Mouse (Mus musculus): Measurements from ENCODE around the gene C4bp. TPM values are rescaled to one million over a fixed set of nuclear protein-coding genes. Genes with fewer than 3 reads are reported as not detected.
"Not testable (repeated sequence)": the region's sequence is repeated elsewhere in the genome, so short reads cannot be mapped to it uniquely, and the experiment has no call there.

C4bp gene
- total RNA-seq (2017) = not detected in 3 replicates

GRCm38 (mm10) chr1:130661454-130661853 lies at the start of gene C4bp:
TSS of gene C4bp (minus strand) at chr1:130661632.
- no peak for ATAC-seq (replicated peaks; ENCODE audit: insufficient number of reproducible peaks, low FRiP score, low TSS enrichment, poor library complexity, severe bottlenecking)

DNA sequence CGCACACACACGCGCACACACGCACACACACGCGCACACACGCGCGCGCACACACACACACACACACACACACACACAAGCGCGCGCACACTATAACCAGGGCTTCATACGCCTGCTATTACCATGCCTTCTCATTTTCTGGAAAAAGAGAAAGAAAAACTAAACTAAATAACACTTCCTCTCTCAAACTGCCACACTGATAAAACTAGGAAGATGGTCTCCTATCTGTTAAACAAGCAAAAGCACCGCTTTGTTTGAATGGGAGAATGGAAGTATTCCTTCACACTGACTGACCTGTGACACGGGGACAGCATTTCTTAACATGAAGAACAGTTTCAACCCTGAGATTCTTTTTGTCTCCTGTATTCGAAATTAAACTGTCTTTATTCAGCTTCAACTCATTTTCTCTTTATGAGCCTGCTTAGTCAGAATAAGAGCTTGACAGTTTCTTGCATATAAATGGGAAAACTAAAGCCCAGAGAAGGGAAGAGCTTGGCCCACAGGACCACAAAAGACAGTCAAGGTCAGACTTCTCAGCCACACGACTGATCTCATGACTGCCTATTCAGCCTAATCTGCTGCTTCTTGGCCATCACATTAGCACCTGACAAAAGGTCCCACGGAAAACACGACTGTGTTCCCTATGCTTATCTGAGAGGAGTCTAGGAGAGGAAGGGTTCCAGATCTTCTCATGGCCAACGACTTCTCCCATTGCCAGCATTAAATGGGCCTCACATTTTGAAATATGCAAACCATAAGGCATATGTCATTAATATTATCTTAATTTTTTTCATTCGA lies 49.0 kb upstream of the C4bp start:
- ATAC-seq (replicated peaks; ENCODE audit: insufficient number of reproducible peaks, low FRiP score, low TSS enrichment, poor library complexity, severe bottlenecking) = no peak

DNA sequence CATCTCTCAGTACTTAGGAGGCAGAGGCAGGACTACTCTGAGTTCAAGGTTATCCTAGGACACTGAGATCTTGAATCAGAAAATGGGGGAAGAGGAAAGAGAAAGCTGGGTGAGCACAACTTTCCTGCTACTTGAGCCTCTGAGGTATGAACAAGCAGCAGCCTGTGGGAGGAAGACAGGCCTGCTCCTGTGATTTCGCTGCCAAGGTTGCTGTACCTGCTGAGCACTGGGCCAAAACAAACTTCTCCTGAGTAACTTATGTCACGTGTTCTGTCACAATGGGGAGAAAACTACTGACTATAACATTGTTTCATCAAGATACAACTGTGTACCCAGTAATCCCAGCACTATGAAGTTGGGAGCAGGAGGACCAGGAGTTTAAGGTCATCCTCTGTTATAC lies 42.2 kb upstream of the C4bp start:
- ATAC-seq (replicated peaks; ENCODE audit: insufficient number of reproducible peaks, low FRiP score, low TSS enrichment, poor library complexity, severe bottlenecking) = no peak

- no peak for ATAC-seq (replicated peaks; ENCODE audit: insufficient number of reproducible peaks, low FRiP score, low TSS enrichment, poor library complexity, severe bottlenecking)
These were observed 40.5 kb upstream of the C4bp start for GRCm38 (mm10) chr1:130701976-130702375.

DNA sequence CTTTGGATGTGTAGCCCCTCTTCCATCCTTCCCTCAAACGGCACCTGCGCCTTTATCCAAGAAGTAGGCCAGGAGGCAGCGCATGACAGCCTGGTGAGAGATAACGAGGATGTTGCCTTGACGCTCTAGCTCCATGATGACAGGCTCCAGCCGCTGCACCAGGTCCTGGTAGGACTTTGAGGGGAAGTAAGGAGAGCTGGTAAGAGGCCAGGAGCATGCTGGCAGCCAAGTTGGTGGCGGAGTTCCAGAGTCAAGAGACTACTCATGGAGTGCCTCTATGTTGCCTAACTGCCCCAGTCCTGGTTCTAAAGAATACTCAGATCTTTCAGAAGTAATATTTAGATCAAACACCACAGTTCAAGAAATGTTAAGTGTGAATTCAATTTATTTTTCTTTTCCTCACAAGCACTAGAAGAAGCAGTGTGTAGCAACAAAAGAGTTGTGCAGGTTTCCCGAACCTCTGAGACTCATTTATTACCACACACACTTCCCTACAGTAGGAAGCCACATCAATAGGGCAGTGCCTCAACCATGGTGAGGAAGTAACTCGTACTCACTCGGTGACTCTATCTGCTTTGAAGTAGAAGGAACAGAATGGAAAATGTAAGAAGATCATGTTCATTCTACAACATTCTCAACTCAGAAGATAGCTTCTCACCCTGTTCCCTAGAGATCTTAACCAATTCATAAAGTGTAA lies 38.7 kb upstream of the C4bp start:
- ATAC-seq (replicated peaks; ENCODE audit: insufficient number of reproducible peaks, low FRiP score, low TSS enrichment, poor library complexity, severe bottlenecking) = no peak

DNA sequence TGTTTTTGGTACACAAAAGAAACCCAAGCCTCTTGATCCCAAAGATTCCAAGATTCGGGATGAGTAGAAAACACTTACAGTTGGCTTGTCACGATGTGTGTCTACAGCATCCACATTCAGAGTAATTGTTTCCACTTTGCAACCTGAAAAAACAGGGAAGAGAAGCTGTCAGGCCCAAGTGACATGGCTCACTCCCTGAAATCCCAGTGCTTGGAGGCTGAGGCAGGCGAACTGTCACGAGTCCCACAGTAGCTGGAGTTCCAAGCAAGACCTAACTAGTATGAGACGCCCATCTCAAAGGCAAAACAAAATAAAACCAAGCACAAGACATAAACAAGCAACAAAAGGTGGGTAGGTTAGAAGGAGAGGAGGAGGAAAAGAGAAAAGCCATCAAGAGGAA lies 37.2 kb upstream of the C4bp start:
- no peak for ATAC-seq (replicated peaks; ENCODE audit: insufficient number of reproducible peaks, low FRiP score, low TSS enrichment, poor library complexity, severe bottlenecking)

- ATAC-seq (replicated peaks; ENCODE audit: insufficient number of reproducible peaks, low FRiP score, low TSS enrichment, poor library complexity, severe bottlenecking) = no peak
These were observed 22.5 kb upstream of the C4bp start for GRCm38 (mm10) chr1:130683905-130684304.

DNA sequence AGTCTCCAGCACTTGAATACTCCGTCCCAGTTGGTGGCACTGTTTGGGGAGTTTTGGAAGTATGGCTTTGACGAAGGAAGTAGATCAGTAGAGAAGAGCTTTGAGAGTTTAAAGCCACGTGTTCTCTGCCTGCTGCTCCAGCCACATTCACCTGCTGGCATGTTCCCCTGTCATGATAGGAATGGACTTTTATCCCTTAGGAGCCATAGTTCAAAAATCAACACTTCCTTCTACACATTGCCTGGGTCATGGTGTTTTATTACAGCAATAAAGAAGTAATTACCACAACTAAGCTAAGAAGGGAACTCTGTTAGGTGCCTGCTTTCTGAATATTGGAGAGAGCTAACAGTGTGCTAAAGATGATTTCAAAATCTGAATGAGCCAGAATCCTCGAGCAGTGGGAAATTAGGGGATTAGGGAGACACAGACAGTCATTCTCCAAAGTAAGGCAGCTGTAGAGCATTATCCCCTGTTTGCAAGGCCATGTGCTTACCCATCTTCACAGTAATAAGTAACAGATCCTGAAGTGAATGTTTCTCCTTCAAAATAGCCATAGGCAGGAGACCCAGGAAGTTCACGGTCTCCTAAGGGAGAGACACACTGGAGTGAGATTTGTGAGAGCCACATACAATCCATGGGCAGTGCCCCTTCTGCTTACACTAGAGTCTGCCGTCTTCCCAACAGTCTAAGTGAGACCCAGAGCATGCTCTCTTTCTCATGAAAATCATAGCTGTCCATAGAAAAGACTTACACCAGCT lies 20.4 kb upstream of the C4bp start:
- ATAC-seq (replicated peaks; ENCODE audit: insufficient number of reproducible peaks, low FRiP score, low TSS enrichment, poor library complexity, severe bottlenecking) = no peak

DNA sequence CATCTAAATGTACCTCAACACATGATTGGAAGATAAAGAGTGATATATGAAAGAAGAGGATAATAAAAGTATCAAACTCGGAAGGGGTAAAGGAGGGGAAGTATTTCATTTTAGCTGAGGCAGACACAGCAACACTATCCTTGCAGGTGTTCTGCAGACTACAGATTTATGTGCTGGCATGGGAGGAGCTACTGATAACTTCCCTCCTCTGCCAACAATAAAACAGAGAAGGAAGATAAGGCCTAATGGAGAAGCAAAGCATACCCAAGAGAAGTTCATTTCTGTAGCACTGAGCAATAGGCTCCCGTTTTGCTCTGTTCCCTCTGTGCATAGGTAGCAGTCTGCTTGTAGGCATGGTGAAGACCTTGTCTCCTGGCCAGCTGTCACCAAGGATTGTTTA lies 19.6 kb upstream of the C4bp start:
- ATAC-seq (replicated peaks; ENCODE audit: insufficient number of reproducible peaks, low FRiP score, low TSS enrichment, poor library complexity, severe bottlenecking) = no peak

DNA sequence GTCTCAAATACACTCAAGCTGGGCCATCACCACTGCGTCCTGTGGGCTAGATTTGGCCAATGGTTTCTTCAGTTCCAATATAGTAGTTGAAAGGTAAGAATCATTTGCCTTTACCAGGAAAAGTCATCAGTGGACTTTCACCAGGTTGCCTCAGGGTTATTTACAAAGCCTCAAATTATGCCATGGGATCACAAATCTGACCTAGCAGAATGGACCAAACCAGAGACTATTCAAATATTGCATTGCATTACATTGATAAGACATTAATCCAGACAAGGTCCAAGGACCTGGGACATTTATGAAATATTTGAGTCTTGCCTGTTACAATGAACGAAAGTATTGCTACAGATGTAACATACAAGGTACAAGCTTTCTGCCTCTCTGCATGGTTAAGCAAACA lies 17.1 kb upstream of the C4bp start:
- no peak for ATAC-seq (replicated peaks; ENCODE audit: insufficient number of reproducible peaks, low FRiP score, low TSS enrichment, poor library complexity, severe bottlenecking)

- not testable (repeated sequence) for ATAC-seq (replicated peaks; ENCODE audit: insufficient number of reproducible peaks, low FRiP score, low TSS enrichment, poor library complexity, severe bottlenecking)
These were observed 2.1 kb upstream of the C4bp start for GRCm38 (mm10) chr1:130663576-130663975.

GRCm38 (mm10) chr1:130659641-130660040 lies 1.8 kb downstream of the C4bp start:
- not testable (repeated sequence) for ATAC-seq (replicated peaks; ENCODE audit: insufficient number of reproducible peaks, low FRiP score, low TSS enrichment, poor library complexity, severe bottlenecking)

DNA sequence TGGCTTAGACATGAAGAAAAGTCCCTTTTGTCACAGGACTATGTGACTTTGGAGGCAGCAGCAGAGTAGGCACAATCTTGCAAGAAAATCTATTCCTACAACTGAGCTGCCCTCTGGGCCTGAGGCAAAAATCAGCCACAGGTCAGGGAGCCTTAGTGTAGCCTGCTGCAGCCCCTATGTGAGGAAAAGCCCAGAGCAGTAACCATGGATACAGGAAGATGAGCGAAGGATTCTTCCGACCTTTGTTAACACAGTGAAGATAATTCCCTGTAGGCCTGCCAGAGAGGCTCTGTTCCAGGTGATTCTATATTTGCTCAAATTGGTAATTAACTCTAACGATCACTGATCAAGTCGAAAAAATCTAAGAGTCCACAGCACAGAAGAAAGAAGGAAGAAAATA lies 17.3 kb downstream of the C4bp start:
- no peak for ATAC-seq (replicated peaks; ENCODE audit: insufficient number of reproducible peaks, low FRiP score, low TSS enrichment, poor library complexity, severe bottlenecking)

- no peak for ATAC-seq (replicated peaks; ENCODE audit: insufficient number of reproducible peaks, low FRiP score, low TSS enrichment, poor library complexity, severe bottlenecking)
These were observed 20.5 kb downstream of the C4bp start for GRCm38 (mm10) chr1:130640967-130641366.

DNA sequence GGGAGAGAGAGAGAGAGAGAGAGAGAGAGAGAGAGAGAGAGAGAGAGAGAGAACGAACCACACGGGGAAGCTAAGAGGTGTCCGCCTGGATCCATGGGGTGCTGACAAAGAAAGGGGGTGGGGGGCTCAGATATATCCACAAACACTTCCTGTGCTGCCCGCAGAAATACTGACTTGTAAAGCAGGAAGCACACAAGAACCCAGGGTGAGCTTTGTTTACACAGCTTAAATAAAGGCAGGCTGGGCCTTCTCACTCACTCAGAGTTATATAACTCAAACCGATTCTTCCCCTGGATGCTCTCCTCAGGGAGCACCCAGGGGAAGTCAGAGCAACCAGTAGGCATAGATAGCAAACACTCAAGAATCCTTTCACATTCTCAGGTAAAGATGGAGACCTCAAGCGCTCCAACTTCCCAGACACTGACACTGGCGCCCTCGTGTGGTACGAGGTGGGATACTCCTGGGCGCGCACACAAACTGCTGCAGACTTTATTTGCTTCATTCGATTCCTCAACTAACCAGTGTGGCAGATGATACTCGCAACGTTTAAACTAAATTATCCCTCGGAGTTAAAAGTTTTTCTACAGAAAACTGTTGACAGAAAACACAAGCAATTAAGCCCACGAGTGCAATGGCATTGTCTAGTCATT lies 27.5 kb downstream of the C4bp start:
- peak; percentile 78 for ATAC-seq (replicated peaks; ENCODE audit: insufficient number of reproducible peaks, low FRiP score, low TSS enrichment, poor library complexity, severe bottlenecking)

DNA sequence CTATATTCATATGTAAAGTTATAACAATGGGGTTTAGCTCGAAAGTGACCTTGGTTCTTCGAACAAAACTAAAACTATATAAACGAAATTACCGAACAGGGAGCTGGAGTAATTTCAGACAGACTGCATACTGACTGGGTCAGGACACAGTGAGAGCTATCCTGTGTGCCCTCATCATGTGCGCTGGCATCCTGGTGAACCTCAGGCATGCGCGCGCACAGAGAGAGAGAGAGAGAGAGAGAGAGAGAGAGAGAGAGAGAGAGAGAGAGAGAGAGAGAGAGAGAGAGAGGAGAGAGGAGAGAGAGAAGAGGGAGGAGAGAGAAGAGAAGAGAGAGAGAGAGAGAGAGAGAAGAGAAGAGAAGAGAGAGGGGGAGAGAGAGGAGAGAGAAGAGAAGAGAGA lies 28.1 kb downstream of the C4bp start:
- no peak for ATAC-seq (replicated peaks; ENCODE audit: insufficient number of reproducible peaks, low FRiP score, low TSS enrichment, poor library complexity, severe bottlenecking)

DNA sequence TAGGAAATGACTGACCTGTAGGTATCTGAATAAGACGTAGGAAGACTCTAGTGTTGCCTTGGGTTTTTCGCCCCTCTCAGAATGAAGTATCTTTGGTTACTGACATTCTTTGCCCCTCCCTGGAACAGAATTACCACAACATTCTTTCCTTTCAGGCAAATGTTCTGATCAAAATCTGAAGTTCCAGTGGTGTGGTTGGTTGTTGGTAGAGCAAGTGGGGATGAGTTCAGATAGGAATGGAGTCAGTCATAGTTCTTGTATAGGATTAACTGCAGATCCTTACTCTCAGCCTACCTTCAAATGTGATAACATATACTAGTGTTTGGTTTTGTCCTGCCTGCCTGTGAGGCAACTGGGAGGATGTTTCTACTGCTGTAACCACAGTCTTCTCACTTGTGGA lies 31.9 kb downstream of the C4bp start, which contains the start of gene Zp3r:
Gene Zp3r, minus strand, starts transcription at position 101 of the 400 bp plus-strand sequence.
- ATAC-seq (replicated peaks; ENCODE audit: insufficient number of reproducible peaks, low FRiP score, low TSS enrichment, poor library complexity, severe bottlenecking) = no peak

GRCm38 (mm10) chr1:130596291-130596690 lies 65.1 kb downstream of the C4bp start:
- no peak for ATAC-seq (replicated peaks; ENCODE audit: insufficient number of reproducible peaks, low FRiP score, low TSS enrichment, poor library complexity, severe bottlenecking)

- no peak for ATAC-seq (replicated peaks; ENCODE audit: insufficient number of reproducible peaks, low FRiP score, low TSS enrichment, poor library complexity, severe bottlenecking)
These were observed 72.8 kb downstream of the C4bp start for GRCm38 (mm10) chr1:130588659-130589058.

Data from monocyte, adult 5-6 weeks (primary cell).